Mouse (Mus musculus) ES-E14 (cell line): ENCODE results near the gene Exoc4.

ENCODE experiments used
- CHD2 ChIP-seq: IDR thresholded peaks from 2 replicates; pipeline ENCODE4 v1.6.1; 2014; ENCODE audit warnings: mild to moderate bottlenecking, low read depth, low read length, inconsistent platforms
- HCFC1 ChIP-seq: IDR thresholded peaks from 2 replicates; pipeline ENCODE4 v1.6.1; 2012; ENCODE audit warnings: low read length, inconsistent platforms, borderline replicate concordance; ENCODE audit not compliant: insufficient read depth
- MAFK ChIP-seq: IDR thresholded peaks from 2 replicates; pipeline ENCODE4 v1.6.1; 2014; ENCODE audit warnings: mild to moderate bottlenecking, low read depth, low read length, inconsistent platforms; ENCODE audit not compliant: insufficient read depth
- ZC3H11A ChIP-seq: IDR thresholded peaks from 2 replicates; pipeline ENCODE4 v1.6.1; 2012; ENCODE audit warnings: low read depth, mild to moderate bottlenecking, inconsistent platforms, low read length, borderline replicate concordance

DNA sequence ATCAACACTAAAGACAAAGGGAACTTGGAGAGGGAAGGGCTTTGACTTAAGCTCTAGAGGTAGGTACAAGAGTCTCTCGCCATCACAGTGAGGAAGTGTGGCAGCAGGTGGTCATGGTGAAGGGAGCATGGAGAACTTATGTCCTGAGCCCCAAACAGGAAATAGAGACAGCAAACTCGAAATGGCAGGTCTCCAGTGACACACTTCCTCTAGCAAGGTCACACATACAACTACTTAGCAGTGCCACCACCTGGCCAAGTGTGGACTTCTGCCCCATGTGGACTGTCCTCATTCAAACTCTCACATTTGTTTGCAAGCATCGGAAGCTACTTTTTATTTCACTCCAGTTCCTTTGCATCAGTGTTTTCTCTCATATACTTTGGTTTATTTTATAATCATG, 74.0 kb downstream of the Exoc4 start:
- no peak for TF ChIP-seq CHD2
- no peak for TF ChIP-seq MAFK
- no peak for TF ChIP-seq HCFC1
- TF ChIP-seq ZC3H11A = no peak
